Mouse (Mus musculus): ENCODE data around the gene Cacna1d. TPM values are rescaled to one million over a fixed set of nuclear protein-coding genes. Genes with fewer than 3 reads are reported as not detected.

Gene Cacna1d
- total RNA-seq, 2 experiments from 2014 or later: 50.9 to 52.4 TPM

DNA sequence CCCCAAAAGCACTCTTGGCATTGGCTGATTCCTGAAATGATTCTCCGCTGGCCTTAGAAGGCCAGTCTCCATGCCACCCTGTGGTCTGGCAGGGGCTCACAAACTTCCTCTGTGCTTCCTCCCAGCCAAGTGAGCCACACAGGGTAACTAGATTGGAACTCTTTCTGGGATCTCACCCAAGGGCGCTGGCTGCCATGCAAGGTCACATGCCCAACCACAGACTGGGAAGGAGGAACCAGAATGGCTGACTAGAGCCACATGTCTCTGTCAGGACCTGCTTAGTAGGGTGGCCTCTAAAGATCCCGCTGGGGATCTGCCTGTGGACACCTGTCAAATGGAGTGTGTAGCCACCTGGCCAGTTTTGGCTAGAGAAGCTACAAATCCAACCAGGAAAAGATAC, 273.1 kb downstream of the Cacna1d start:
- DNase-seq (ENCODE audit: low spot score in 2 of 2): peak; percentile 69 to 73

DNA sequence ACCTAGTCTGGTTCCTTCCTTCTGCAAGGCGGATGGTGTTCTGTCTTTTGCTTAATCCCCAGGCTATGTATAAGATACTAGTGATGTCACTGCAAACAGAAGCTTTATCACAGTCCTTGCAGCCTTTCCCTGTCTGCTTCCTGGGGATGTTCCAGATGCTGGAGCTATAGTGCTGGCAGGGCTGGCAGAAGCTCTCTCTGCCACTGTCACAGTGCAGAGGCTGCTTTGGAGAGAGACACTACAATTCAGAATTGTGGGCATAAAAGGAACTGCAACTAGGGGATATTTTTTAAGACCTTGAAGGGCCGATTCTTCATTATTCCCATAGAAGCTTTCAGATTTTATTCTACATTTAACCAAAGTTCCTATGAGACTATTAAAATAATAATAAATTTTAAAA, 274.1 kb downstream of the Cacna1d start:
- no peak for DNase-seq (ENCODE audit: low spot score in 2 of 2)

DNA sequence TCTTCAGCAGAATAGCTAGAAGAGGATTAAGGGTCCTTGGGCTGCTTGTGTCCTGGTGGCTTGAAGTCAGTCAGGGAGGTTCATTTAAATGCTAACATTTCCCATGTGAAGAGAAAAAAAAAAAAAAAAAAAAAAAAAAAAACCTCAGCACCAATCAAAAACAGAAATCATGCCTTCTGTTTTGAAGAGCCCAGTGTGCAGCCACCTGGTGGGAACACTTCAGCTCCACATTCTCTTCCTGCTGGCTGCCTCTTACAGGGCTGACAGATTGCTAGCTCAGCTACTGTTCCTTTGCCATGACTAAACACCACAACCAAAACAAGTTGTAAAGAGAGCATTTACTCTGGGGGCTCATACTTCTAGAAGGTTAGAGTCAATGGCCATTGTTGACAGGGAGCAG, 283.1 kb downstream of the Cacna1d start:
- no peak for DNase-seq (ENCODE audit: low spot score in 2 of 2)

DNA sequence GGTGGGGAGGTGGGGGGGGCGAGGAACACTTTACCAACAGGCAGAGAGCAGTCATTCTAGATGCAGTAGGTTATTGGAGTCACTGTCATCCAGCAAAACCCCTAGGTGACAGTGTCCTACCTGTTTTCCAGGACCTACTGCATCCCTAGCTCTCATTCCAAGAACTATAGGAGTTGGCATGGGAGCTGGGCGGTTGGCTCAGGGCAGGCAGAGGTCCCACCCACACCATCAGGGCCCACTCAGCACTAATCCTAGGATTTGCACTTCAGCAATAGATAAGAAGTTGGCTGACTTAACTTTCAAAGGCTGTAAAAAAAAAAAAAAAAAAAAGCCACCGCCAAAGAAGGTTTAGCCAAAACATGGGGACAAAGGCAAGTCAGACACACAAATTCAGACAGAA, 285.4 kb downstream of the Cacna1d start:
- DNase-seq (ENCODE audit: low spot score in 2 of 2): no peak

DNA sequence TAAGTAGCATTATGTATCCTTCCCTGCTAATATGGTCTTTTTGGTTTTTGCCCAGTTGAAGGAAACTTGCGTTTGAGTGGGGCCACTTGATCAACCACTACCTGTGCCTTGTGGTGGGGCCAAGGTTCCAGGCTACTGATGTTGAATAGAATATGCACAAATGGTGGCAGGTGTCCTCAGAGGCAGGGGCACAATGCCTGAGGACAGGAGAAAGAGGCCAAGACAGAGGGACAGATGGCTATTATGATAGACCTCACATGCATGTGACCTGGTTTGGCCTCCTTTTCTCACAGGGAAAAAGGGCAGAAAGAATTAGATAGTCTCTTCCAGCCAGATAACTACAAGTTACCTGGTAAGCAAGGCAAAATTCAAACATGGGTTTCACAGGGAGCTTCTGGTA, 286.7 kb downstream of the Cacna1d start:
- DNase-seq (ENCODE audit: low spot score in 2 of 2): no peak

DNA sequence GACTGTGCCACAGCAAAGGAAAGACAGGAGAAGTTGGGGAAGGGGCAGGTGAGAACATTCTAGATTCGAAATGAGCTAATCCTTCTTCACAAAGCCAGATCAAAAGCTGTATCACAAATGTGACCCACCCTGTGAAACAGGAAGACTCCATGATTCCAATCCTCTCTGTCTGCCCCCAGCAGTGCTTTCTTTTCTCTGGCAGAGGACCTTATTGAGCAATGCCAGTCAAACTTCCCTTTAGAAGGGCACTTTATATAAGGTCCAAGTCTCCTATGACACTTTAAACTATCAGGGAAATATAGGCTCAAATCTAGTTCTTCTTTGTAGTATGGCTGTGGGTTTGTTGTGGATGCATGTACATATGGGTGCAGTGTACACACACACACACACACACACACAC, 290.9 kb downstream of the Cacna1d start:
- peak in 1 of 2 experiments; percentile 5 for DNase-seq (ENCODE audit: low spot score in 2 of 2)

DNA sequence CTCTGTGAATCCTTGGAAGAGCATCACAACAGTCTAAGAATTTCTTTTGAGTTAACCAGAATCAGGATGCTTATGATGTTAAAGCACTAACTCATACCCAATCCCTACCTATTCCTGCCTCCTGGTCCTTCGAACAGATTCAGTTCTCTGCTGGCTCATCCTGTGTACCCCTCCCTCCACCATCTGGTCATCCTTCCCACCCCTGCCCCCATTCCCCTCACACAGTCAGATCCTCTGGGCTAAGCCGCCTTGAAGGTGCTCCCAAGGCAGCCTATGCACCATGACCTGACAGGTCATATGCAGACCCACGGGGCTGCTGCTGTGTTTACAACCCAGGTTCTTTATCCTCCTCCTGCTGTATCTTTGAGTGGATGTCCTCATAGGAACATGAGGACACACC, 292.4 kb downstream of the Cacna1d start:
- no peak for DNase-seq (ENCODE audit: low spot score in 2 of 2)

DNA sequence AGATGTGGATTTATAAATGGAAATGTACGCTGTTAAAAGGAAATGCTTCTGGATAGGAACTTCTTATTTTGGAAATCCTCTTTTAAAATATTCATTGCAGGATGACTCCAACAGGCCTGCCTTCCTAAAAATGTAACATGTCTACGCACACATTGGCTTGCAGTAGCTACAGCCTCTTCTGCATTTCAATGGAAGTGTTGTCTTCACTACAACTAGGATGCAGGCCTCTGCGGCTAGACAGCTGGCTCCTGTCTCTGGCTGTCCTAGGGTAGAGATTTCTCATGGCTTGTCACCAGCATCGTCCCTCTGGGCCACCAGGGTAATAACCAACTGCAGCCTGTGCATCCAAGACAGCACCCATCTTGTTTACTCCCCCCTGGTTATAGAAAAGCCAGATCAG, 293.1 kb downstream of the Cacna1d start:
- no peak for DNase-seq (ENCODE audit: low spot score in 2 of 2)

DNA sequence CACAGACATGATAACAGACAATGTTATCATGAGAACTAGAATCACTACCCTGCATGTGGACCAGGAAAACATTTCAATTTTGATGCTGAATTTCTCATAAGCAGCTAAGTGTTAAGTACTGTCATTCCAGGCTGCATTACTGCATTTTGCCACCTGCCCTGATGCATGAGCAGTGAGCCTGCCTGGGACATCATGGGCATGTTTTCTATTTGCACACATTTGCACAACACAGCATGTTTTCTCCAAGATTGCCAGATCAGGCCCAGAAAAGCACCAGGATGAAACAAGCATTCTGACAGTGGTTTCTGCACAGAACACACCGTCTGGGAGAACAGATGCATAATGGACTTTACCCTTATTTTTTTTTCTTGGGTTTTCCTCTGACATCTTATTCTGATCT, 294.3 kb downstream of the Cacna1d start:
- DNase-seq (ENCODE audit: low spot score in 2 of 2): peak in 1 of 2 experiments; percentile 11

DNA sequence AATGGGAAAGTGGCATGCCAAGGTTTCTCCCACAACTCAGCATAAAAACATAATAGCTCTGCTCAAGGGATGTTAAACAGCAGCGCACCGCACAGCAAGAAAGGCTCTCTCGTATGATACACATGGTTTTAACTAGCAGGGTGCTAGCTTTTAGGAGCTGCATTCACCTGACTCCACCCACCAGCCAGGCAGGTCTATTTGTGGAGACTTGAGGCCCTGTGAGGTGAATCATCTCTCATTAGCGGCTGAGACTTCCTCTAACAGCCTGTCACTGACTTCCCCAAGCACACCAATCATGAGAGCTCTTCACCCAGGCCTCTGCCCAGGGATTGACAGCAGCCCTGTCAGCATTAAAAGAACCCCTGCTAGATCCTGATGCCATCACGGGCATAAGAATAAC, 295.0 kb downstream of the Cacna1d start:
- no peak for DNase-seq (ENCODE audit: low spot score in 2 of 2)

DNA sequence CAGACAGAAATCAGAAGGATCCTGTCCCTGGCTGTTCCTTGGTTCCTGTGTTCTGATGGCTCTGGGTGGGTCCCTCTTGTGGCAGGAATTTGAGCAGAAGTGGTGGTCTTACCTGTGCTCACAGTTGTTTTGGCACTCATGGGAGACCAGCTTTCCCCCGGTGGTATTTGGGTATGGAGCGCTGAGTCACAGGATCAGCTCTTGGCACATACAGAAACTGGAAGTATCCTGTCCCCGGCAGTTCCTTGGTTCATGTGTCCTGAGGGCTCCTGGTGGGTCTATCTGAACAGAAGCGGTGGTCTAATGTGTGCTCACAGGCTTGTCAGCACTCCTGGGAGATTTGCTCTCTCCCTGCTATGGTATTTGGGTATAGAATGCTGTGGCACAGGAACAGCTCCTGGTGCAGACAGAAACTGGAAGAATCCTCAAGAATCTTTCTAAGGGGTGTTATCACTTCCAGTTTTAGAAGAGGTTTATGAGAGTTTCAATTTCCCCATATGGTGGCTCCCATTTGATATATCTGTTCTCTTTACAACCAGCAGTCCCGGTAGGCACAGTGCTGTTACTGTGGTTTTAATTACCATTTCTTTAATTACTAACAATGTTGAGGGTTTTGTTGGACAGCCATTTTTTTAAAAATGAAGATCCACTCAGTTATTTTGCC, 300.8 kb downstream of the Cacna1d start:
- no peak for DNase-seq (ENCODE audit: low spot score in 2 of 2)

DNA sequence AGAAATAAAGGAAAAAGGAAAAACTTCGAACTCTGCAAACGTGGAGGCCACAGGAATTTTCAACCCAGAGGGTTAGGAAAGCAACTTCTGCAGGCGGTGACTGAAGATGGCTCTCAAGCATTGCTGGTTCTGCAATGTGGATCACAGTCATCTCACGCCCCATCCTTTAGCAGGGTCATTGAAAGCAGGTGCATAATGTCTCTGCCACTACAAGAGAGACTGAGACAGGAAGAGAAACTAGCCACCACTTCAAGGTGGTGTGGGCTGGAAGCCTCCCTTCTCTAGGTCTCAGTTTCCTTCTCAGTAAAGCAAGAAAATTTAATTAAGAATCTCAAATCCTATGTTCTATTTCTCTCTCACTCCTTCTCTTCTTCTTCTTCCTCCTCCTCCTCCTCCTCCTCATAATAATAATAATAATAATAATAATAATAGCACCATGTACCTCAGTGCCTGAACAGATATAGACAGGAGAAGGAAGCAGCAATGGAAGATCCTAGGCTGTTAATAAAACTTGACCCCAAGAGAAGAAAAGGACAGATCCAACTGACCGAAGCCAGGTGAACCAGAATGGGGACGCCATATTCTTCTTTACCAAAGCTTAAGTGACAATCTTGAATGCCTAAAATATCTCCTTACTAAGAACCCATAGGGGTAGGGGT, 305.5 kb downstream of the Cacna1d start:
- no peak for DNase-seq (ENCODE audit: low spot score in 2 of 2)

DNA sequence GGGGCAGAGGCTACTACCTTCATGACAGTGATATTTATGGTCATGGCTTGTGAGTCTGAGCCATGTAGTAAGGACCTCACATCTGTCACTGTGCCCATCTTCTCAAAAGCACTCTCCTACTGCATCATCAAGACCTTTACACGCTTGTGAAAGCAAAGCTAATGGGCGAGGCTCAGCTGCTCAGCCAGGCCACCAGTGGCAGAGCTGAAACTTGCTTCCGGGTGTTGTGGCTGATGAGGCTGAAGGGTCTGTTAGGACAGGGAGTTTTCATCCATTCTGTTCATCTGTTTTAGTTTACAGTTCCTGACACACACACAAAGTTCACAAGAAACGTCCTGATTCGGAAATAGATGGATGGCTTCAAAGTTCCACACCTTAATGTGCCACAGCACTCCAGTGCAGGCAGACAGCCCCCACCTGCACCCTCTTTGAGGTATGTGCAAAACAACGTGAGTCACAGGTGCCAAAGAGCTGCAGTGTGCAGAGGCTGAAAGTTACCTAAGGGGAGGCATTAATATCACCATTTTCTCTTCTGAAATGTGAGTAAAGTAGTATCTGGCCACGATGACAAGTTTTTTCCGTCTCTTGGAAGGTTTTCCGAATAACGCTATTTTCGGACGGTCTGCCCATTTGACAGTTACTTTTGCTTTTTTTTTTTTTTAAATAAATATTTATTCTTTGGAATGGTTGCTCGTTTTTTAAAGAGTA, 306.7 kb downstream of the Cacna1d start:
- DNase-seq (ENCODE audit: low spot score in 2 of 2): no peak

DNA sequence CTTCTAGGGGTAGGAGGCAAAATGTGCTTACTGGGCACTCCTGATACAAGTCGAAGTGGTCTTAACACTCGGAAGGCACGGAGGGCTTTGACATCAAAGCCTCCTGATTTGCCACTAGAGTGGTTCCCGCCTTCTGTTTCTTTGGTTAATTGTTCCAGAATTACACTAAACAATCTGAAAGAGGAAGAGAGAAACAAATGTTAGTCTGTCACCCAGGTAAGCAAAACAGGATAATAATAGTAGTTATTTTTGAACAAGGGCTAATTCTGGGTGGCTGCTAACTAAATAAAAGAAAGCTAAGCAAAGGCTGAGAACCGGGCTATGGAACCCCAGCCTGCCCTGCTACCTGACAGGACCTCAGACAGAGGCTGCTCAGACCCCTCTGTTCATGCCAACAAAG, 307.2 kb downstream of the Cacna1d start:
- DNase-seq (ENCODE audit: low spot score in 2 of 2): no peak

DNA sequence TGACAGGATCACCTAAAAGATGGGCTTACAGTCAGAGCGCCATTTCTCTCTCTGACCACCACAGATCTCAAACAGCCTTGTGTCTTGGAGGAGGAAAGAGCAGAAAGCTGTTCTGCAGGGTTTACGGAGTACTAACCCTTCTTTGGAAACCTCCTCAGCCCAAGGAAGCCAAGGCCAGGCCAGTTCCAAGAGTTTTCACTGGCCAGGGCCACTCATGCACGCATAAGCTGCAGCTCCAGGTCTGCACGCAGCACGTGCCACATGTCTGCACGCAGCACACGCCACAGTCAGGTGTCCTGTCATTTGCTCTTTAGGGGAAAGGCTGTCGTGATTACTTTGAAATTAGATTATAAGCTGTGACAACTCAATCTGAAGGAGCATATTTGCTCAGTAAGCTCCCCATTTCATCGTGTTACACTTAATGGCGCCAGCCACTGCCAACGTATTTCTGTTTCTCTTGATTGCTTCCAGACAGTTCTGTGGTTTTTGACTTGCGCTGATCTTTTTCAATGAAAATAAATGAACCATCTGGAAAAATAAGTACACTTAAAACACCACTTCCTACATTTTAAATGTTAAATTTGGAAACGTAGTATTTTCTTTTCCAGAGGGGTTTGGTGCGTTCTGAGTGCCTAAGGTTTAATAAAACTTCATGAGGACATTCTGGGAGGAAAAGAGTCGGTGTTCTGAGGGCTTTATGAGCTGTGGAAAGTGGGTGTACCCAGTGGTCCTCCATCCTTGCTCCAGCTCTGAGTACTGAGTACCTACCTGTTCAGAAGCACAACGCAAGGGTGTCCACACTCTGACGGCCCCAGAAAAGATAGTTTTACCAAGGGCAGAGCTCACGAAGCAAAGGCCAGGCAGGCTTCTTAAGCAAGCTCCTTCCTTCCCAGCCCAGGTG, 308.4 kb downstream of the Cacna1d start:
- DNase-seq (ENCODE audit: low spot score in 2 of 2): no peak

DNA sequence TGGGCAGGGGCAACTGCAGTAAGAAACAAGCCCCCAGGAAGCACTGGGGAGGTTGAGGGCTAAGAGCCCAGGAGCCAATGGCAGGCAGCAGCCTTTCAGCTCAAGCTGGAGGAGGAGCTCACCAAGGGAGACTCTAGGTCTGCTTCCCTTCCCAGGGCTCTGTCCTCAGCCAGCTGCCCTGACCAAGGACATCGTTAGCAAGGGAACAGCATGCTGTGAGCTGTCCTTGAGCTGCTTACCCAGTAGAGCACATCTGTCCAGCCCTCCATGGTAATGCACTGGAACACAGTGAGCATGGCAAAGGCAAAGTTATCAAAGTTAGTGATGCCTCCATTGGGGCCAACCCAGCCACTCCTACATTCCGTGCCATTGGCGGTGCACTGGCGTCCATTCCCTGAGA, 312.9 kb downstream of the Cacna1d start:
- no peak for DNase-seq (ENCODE audit: low spot score in 2 of 2)

DNA sequence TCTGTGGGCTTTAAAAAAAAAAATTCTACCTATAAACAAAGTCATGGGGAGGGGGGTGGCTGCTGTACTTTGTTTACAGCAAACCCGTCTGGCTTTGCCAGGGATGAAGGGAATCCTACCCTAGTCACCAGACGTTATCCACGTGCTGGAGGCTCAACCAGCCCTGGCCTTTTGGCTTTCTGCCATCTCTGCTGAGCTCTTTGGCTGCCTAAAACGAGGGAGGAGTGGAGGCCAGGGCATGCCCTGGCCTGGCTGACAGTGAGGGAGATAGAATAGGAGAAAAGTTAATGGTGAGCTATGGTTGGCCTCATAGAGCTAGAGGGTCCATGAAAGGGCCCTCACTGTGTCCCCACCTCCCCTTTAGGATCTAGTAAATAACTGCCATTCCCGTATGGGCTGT, 313.4 kb downstream of the Cacna1d start:
- no peak for DNase-seq (ENCODE audit: low spot score in 2 of 2)

DNA sequence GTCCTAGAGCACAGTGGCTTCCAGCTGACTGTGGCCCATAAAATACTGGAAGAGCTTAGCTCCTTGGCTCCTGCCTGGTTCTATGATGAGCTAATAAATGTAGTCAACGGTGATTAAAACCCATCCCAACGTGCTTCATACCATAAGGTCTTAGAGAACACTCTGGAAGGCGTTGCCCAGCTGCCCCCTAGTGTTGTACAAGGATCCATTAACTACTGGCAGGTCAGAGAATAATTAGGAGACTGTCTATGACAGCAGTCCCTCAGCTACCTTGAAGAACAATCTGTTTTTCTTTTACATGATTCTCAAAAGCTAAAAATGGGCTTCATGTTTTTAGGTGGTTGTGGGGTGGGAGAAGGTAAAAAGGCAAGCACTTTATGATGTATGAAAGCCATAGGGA, 315.9 kb downstream of the Cacna1d start:
- no peak for DNase-seq (ENCODE audit: low spot score in 2 of 2)

DNA sequence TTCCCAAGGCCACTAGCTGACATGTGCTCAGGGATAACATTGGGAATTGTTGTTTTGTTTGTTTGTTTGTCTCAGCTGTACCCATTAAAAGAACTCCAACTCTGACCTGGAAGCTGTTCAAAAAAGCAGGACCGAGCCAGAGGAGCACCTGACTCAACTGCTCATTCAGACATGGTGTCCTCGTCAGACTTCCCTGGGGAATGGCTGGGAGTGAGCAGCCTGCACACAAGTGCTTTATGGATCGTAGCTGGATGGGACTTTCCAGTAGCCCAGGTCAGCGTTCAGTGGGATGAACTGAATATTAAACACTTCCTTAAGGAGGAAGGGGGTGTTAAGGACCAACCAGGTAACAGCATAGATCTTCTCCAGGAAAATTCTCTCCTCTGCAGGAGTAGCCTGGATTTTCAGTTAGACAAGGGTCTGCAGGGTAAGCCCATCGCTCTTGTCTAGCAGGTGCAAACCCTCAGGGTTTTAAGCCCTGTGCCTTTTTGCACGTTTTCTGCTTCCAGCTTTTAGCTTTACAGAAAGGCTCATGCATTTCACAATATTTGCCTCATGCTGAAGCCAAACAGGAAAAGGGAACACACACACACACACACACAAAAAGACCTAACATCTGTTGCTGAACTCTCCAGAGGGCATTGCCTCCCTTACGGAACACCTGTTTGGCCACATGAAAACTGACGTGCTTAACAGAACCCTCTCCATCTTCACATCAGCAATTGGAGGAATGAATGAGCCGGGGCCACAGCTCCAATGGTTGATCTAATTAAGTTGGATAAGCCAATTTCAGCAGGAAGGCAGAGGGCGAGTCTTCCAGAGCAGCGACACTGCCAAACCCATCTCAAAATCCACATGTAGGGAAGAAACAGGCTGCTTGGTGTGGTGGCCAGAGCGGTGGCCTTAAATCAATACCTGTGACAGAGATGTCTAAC, 318.2 kb downstream of the Cacna1d start:
- DNase-seq (ENCODE audit: low spot score in 2 of 2): no peak

DNA sequence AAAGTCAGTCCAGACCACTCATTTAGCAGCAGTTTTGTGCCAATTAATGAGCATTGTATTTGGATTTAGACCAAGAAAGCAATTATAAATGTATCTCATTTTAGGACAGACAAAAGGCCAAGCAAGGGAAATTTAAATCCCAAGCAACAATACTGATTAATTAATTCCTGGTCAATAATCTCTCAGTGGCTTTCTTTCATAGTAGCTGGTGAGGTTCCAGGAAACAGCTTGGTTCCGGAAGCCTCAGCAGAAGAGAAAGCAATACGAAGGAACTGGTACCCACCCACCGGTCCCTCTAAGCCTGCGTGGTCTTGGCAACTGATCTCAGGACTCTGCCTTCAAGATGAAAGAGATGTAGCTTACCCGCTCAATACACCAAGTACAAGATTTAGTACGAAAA, 319.7 kb downstream of the Cacna1d start:
- no peak for DNase-seq (ENCODE audit: low spot score in 2 of 2)

All from layer of hippocampus, postnatal 10 days (tissue).